Mouse (Mus musculus) liver, adult 10 weeks (tissue): ENCODE measurements around the gene Myof. TPM values are rescaled to one million over a fixed set of nuclear protein-coding genes. Genes with fewer than 3 reads are reported as not detected.

Source experiments
- polyA plus RNA-seq: library from polyadenylated mRNA; stranded (reverse); fragments of 350-450 nt; fragmentation: Illumina TruSeq; extraction: RNeasy Lipid Tissue Mini Kit (QIAGEN cat#74804); gene quantifications from one replicate; pipeline ENCODE4 v1.2.3, GENCODE M21; 2014; ENCODE audit warnings: low read depth, low replicate concordance

Myof gene
- 1.8 TPM for polyA plus RNA-seq

GRCm38 (mm10) chr19:38043281-38043981 is at the start of gene Myof:
TSS of gene Myof (minus strand) at chr19:38043577.

GRCm38 (mm10) chr19:38054720-38055192 is 11.4 kb upstream of the Myof start, which contains the start of gene Cep55:
TSS of gene Cep55 (plus strand) at chr19:38055011.

Other genes with a start within 250 kb of the Myof start
- gene Cep55, start 11.4 kb upstream of the Myof start, polyA plus RNA-seq: not detected
- gene Ffar4, start 53.5 kb upstream of the Myof start, polyA plus RNA-seq: 0.37 TPM
- gene Rbp4, start 81.7 kb upstream of the Myof start, polyA plus RNA-seq: 4,133 TPM
- gene Pde6c, start 89.2 kb upstream of the Myof start, polyA plus RNA-seq: 0.48 TPM
- 42.4 TPM for gene Fra10ac1, start 180.6 kb upstream of the Myof start, polyA plus RNA-seq
- not detected for gene Lgi1, start 221.0 kb upstream of the Myof start, polyA plus RNA-seq